Mouse (Mus musculus) lung, postnatal 14 days (tissue): Measurements from ENCODE around the gene Itgb5.

ENCODE experiments used
- DNase-seq: peaks from one replicate; pipeline ENCODE4 v3.0.0; 2021

Itgb5 gene

GRCm38 (mm10) chr16:33829301-33829831, at the start of gene Itgb5:
TSS of gene Itgb5 (plus strand) at chr16:33829665.
- peak; percentile 77 for DNase-seq

GRCm38 (mm10) chr16:33781789-33782728, 47.4 kb upstream of the Itgb5 start:
- DNase-seq, result no peak

- DNase-seq, result no peak
Measured at GRCm38 (mm10) chr16:33782729-33783091, 46.8 kb upstream of the Itgb5 start.

DNA sequence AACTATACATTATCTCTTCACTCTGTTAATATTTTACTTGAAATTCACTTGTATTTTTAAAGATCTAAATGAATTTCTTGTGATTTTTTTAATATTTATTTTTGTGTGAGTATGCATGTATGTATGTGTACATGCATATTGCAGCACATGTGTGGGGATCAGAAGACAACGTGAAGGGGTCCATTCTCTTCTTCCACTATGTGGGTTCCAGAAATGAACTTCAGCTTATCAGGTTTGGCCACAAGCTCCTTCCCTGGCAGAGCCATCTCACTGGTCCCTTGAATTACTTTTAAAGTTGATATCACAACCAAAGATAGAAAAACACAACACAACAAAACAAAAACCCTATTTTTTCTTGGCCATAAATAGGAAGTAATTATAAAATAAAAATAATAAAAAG, 44.9 kb upstream of the Itgb5 start:
- no peak for DNase-seq

- DNase-seq, result no peak
Measured at GRCm38 (mm10) chr16:33785092-33785704, 44.3 kb upstream of the Itgb5 start.

GRCm38 (mm10) chr16:33786657-33787390, 42.6 kb upstream of the Itgb5 start:
- no peak for DNase-seq

DNA sequence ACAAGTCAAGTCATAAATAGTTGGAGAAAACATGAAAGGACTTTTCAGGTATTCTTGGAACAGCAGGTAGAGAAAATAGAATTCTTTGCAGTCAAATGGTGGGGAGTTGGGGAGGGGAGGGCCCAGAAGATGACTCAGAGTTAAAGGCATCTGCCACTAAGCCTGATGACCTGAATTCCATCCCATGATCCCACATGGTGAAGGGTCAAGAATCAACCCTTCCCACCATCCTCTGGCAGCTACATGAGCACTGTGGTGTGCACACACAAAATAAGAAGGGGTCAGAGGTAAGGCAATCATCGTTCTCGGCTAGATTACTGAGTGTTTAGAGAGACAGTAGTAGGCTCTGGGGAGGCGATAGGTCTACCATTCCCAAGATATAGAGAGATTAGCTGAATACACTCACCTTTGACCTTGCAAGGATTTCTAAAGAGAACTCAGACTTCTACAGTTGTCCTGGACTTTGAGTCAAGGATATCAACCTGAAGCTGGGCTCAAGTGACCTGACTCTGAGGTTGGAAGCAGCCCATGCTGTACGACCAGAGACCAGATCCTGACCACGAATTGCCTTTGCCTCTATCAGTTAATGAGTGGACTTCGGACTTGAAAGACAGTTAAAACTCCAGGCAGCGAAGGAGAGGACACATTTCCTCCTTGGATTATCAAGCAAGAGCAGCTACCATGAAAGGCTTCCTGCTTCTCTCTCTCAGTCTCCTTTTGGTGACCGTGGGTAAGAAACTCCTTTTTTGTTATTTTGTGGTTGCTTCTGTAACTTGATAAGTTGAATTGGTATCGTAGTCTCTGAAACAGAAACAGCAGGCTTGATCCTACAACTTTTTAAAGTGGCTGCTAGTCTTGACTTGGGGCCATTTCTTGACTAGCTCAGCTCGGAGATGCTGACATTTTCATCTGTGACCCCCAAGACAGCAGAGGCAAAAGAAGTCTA, 35.3 kb upstream of the Itgb5 start, which contains the start of gene Muc13:
Muc13 (plus strand) TSS at position 192 of the 946 bp plus-strand sequence.
- no peak for DNase-seq

DNA sequence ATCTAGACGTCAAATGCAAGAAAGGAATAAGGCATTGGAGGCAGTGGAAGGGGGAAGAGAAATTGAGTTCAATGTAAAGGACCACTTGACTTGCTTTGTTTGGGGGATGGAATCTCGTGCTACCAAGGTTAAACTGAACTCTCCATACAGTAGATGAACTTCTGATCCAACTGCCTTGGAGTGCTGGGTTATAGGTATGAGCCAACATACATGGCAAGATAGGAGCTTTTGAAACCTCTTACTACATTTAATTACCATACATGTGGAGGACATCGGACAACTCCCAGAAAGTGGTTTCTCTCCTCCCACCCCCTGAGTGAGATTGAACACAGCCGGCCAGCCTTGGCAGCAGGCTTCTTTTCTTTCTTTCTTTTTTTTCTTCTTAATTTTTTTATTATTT, 34.4 kb upstream of the Itgb5 start:
- no peak for DNase-seq

DNA sequence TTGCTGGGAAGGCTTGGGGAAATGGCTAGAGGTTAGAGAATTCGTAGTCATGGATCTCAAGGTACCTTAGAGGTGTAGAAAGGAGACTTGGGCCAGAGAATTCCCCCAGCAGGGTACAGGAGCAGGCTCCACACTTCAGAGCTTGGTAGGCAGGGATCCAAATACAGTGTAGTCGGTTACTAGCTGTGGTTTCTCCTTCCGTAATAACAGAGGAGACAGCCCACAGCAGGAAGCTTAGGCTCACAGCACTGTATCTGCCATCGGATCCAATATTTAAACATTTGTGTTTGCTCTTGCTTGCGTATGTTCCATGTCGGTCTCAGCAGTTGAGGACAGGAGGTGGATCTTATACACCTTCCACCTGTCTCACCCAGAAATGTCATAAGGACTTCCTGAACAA, 33.6 kb upstream of the Itgb5 start:
- DNase-seq, result no peak

GRCm38 (mm10) chr16:33796756-33797155, 32.7 kb upstream of the Itgb5 start:
- no peak for DNase-seq

DNA sequence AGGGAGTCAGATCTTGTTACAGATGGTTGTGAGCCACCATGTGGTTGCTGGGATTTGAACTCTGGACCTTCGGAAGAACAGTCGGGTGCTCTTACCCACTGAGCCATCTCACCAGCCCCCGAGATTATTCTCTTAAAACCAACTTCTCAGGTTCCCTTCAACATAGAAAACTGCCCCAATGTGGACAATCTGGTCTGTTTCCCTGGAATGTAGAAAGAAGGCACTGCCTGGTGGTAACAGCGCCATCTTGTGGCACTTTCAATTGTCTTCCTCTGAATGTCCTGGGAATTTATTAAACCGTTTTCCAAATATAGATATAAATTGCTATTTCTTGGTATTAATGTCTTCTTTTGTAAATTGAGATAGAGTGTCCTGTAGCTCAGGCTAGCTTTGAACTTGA, 31.6 kb upstream of the Itgb5 start:
- DNase-seq, result peak; percentile 80

- DNase-seq, result no peak
Measured at GRCm38 (mm10) chr16:33810002-33810401, 19.5 kb upstream of the Itgb5 start.

GRCm38 (mm10) chr16:33818413-33819165, 10.9 kb upstream of the Itgb5 start:
- DNase-seq, result no peak

GRCm38 (mm10) chr16:33820269-33821178, 8.9 kb upstream of the Itgb5 start:
- peak; percentile 94 for DNase-seq

DNA sequence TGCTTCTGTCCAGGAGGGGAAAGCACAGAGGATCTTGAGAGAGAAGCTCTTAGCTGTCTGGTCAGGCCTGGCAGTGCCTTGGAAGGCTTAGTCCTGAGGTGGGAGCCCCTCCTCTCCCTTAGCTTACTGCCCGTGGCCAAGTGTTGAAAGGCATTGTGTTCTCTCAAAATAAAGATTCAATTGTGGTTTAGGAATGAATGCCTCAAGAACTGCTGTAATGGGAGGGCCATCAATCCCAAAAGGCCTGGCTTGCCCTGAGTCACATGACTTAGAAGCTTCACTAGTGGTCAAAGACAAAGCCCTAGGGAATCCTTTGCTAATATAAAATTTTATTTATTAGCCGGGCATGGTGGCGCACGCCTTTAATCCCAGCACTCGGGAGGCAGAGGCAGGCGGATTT, 4.9 kb upstream of the Itgb5 start:
- no peak for DNase-seq

DNA sequence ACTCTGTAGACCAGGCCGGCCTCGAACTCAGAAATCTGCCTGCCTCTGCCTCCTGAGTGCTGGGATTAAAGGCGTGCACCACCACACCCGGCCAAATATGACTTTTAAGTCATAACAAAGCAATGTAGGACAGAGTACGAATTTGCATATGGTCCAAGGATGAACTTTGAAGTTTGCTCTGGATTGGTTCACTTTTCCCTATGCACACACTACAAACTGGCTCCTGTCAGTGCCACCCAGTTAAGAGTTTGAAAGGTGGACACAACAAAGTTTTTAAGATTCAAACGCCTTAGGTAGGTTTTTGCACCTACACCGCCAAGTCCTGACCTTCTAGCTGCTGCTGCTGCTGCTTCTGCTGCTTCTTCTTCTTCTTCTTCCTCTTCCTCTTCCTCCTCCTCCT, 969 bp upstream of the Itgb5 start:
- DNase-seq, result no peak

DNA sequence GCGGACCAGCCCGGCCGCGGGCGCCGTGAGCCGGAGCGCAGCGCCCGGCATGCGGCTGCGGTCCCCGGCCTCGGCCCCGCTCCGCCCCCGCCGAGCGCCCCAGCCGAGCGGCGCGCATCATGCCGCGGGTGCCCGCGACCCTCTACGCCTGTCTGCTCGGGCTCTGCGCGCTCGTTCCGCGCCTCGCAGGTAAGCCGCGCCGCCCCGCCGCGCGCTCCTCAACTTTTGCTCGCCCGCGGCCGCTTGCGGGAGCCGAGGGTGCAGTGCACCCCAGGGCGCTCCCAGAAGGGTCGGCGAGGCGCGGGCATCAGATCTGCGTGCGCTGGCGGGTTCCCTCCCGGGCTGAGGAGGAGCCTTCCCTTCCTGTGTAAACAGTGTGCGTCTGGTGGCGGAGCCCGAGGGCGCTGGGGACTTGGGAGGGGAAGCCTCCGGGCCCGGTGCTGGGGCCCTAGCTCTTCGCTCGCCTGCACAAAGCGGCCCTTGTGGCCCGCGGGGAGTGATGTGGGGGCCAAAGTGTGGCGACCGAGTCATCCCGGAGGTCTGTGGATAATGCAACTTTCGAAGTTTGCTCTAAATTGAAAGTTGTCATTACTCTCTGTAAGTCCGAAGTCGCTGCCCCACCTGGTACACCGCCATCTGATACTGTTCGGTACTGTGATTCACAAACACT, 512 bp downstream of the Itgb5 start:
- DNase-seq, result peak; percentile 56

DNA sequence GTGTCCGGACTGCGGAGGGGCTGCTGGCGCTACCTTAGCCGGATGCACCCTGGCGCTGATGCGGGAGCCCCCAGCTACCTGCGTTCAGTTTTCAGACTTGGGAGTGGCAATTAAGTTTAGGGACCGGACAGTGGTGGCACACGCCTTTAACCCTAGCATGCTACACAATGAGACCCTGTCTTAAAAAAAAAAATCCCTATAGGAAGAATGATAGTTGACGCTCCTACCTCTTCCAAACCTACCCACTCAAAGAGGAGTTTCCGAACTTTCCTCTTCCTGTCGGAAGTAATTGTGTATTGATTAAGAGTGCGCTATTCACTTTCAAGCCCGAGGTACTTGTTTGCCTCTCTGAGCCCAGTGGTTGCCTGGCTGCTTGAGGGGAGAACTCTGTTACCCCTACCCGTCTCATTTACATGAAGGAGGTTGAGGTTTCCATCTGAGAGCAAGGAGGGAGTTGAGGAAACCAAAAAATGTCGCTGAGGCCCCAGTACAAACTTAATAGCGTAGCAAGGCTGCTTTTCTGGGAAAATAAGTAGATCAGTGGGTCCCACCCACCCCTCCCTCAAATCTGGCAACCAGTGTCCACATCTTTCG, 1.1 kb downstream of the Itgb5 start:
- DNase-seq, result no peak

DNA sequence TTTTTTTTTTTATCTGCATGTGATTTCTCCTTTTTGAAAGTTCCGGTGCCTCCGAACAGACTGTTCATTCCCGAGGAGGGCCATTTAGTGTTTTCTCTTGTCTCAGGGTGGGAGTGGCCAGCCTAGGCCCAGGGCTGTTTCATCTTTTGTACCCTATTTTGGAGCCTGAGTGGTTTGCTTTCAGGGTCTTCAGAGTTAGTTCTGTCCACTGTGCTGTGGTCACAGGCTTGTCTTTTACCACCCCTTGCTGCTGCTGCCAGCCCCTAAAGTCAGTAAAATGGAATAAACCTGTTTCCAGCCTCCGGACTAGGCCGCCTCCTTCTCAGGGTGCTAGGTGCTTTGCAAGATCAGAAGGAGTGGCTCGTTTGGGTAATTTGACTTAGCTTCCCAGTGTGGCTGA, 2.6 kb downstream of the Itgb5 start:
- no peak for DNase-seq
